Mouse (Mus musculus): ENCODE measurements around the gene Hpgd. TPM values are rescaled to one million over a fixed set of nuclear protein-coding genes. Genes with fewer than 3 reads are reported as not detected.
"Not testable (repeated sequence)": the region's sequence is repeated elsewhere in the genome, so short reads cannot be mapped to it uniquely, and the experiment has no call there.

Hpgd gene
- 2.7 and 5.5 TPM in 2 replicates for polyA plus RNA-seq (2014; fragmentation: Nextera tagmentation; extraction: Ambion mirVana)

DNA sequence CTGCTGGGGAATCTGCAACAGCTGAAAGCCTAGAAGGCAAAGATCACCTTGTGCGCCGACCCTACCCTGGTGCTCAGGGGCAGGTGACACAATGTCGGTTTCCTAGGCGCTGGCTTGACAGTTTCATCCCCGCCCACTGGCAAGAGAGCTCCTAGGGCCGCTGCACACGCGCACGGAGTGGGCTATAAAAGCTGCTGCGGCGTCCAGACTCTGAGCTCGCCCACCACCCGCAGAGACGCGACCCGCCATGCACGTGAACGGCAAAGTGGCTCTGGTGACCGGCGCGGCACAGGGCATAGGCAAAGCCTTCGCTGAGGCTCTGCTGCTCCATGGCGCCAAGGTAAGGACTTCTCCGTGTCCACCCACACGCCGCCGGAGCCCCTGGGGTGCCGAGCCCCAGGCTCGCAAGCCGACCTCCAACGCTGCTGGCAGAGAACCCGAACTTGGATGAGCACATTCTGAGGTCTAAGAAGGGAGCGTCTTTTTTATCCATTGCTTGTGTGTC lies at the start of gene Hpgd:
Hpgd (plus strand) TSS at position 213 of the 505 bp plus-strand sequence.
- H3K27me3 ChIP-seq (ENCODE audit: control insufficient read depth, insufficient read depth, low read length), result peaks cover 8% of the 10 kb centered on the region; the same call in 1 of the 2 replicates
- DNase-seq, result peak; percentile 73
- WGBS, result under 1% methylated on average over 33 of the region's 33 CpGs
- H3K4me3 ChIP-seq (replicated peaks; ENCODE audit: low read depth, low read length), result peak within 1 kb of the TSS; percentile 49
- peak within 1 kb of the TSS; percentile 94 for H3K4me2 ChIP-seq (ENCODE audit: low read length)
- ATAC-seq (ENCODE audit: low FRiP score, low TSS enrichment), result peak; percentile 70; the same call in 1 of the 2 replicates
- H3K36me3 ChIP-seq (ENCODE audit: control insufficient read depth, insufficient read depth, low read length), result no peaks in the 10 kb centered on the region
- H3K9me3 ChIP-seq (ENCODE audit: control insufficient read depth, low read length), result no peaks in the 10 kb centered on the region
- H3K4me1 ChIP-seq (ENCODE audit: control insufficient read depth, insufficient read depth, low read length), result peaks cover 17% of the 10 kb centered on the region
- H3K9ac ChIP-seq (replicated peaks; ENCODE audit: low read length), result peak within 1 kb of the TSS; percentile 70
- no peak within 1 kb of the TSS for H3K27ac ChIP-seq (replicated peaks; ENCODE audit: low read depth, low read length)

DNA sequence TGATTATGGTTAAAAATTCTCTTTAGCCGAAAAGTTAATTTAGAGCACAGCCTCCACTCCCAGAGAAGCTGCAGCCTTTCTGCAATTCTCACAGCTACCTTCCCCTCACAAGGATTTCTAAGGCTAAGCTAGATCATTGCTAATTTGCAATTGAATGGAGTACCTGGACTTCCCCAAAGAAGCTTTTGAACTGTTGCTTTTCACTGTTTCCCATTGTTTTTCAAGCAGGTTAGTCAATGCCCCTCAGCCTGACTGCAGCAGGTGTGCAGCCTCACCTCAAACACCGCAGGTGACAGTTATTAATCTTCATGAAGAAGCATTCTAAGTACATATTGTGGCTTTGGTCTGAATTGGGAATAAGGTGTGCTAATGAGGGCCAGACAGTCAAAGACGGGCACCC lies 42.7 kb upstream of the Hpgd start:
- ATAC-seq (ENCODE audit: low FRiP score, low TSS enrichment); H3K4me1 ChIP-seq (ENCODE audit: control insufficient read depth, insufficient read depth, low read length); H3K4me3 ChIP-seq (replicated peaks; ENCODE audit: low read depth, low read length); H3K9me3 ChIP-seq (ENCODE audit: control insufficient read depth, low read length); H3K36me3 ChIP-seq (ENCODE audit: control insufficient read depth, insufficient read depth, low read length); DNase-seq; H3K27me3 ChIP-seq (ENCODE audit: control insufficient read depth, insufficient read depth, low read length); H3K27ac ChIP-seq (replicated peaks; ENCODE audit: low read depth, low read length); H3K9ac ChIP-seq (replicated peaks; ENCODE audit: low read length); H3K4me2 ChIP-seq (ENCODE audit: low read length): not testable (repeated sequence)
- WGBS, result 64% methylated on average over 3 of the region's 3 CpGs

DNA sequence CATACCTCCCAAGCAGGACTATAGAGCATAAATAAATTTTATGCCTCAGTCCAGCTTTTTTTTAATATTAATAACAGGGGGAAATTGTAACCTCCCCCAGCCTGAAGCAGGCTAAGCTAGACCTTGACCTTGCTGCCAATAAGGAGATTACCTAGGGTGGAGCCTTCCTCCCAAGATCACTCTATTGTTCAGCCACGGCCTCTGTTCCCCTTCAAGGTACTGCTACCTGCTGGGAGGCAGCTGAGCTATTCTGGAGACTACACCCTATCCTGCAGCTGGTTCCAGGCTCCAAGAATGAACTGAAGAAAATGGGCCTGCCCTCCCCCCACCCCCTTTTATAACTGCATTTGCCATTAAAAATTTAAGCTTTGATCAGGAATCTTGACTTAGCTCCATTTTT lies 42.1 kb upstream of the Hpgd start:
- WGBS, result 33% methylated on average over 1 of the region's 1 CpGs
- Histone ChIP-seq H3K4me1 (ENCODE audit: control insufficient read depth, insufficient read depth, low read length) (no peaks in the 10 kb centered on the region), H3K4me3 (replicated peaks; ENCODE audit: low read depth, low read length) (no peak overlapping the region), H3K27ac (replicated peaks; ENCODE audit: low read depth, low read length) (no peak overlapping the region), H3K27me3 (ENCODE audit: control insufficient read depth, insufficient read depth, low read length) (no peaks in the 10 kb centered on the region), H3K4me2 (ENCODE audit: low read length) (no peak overlapping the region), H3K36me3 (ENCODE audit: control insufficient read depth, insufficient read depth, low read length) (no peaks in the 10 kb centered on the region), H3K9ac (replicated peaks; ENCODE audit: low read length) (no peak overlapping the region), H3K9me3 (ENCODE audit: control insufficient read depth, low read length) (no peaks in the 10 kb centered on the region)
- DNase-seq (no peak), ATAC-seq (ENCODE audit: low FRiP score, low TSS enrichment) (no peak)

DNA sequence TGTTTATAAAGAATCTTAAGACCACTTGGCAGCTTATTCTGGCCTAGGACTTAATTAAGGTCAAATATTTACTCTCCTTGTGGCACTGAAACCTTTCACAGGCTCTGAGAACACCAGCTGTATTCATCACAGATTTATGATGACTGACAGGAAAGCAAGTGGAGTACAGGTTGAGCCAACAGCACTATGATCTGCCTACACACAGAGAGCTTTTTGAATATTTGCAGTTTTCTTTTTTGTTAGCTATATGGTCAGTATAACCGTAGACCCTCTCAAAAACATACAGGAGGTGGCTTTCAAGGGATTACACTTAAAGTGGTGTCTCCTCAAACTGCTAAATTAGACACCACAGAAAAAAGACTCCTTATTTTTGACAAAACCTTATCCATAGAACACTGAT lies 33.2 kb upstream of the Hpgd start:
- Histone ChIP-seq H3K9me3 (ENCODE audit: control insufficient read depth, low read length) (no peaks in the 10 kb centered on the region), H3K27me3 (ENCODE audit: control insufficient read depth, insufficient read depth, low read length) (no peaks in the 10 kb centered on the region), H3K27ac (replicated peaks; ENCODE audit: low read depth, low read length) (no peak overlapping the region), H3K4me3 (replicated peaks; ENCODE audit: low read depth, low read length) (no peak overlapping the region), H3K4me1 (ENCODE audit: control insufficient read depth, insufficient read depth, low read length) (no peaks in the 10 kb centered on the region), H3K4me2 (ENCODE audit: low read length) (no peak overlapping the region), H3K9ac (replicated peaks; ENCODE audit: low read length) (no peak overlapping the region), H3K36me3 (ENCODE audit: control insufficient read depth, insufficient read depth, low read length) (no peaks in the 10 kb centered on the region)
- 80% methylated on average over 1 of the region's 1 CpGs for WGBS
- no peak for DNase-seq
- no peak for ATAC-seq (ENCODE audit: low FRiP score, low TSS enrichment)

DNA sequence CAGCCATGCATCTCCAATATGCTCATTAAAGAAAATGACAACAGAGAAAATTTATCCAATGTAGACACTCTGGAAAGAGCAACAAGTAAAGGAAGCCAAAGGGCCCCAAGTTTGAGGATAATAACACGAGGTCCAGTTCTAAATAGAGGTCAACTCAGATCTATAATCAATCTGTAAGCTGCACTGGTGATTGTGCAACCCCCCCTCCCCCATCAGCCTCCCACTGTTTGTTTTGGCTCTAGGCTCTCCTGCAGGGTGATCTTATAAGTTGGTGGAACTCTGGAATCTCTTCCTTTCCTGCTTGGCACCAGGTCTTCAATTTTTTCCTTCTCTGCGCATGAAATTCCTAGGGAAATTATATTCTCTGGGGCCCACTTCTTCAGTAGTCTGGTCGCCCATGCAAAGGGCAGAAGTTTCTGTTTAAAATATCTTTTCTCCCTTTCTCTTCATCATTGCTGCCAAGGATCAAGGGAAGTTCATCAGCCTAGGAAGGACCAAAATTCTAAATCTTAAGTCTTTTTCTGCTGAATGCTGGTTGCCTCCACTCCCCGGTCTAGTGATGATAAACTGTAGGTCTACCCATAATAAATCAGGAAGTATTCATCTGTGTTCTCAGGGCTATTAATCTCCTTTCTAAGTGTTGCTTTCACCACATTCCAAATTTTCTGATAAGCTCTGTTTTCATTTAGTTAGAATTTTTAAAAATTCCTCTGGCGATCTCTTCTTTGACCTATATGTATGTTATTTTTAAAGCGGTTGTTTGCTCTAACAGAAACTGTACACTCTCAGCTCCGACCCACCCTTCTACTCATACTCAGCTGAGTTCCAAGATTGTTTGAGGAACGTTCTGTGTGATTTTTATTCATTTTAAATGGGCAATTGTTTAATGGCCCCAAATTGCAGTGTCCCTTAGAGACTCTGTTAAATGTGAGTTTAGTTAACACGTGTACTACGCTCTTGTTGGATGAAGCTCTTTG lies 24.4 kb upstream of the Hpgd start:
- no peak overlapping the region for H3K4me2 ChIP-seq (ENCODE audit: low read length)
- no peaks in the 10 kb centered on the region for H3K9me3 ChIP-seq (ENCODE audit: control insufficient read depth, low read length)
- no peak overlapping the region for H3K9ac ChIP-seq (replicated peaks; ENCODE audit: low read length)
- WGBS, result 88% methylated on average over 10 of the region's 10 CpGs
- no peaks in the 10 kb centered on the region for H3K36me3 ChIP-seq (ENCODE audit: control insufficient read depth, insufficient read depth, low read length)
- no peaks in the 10 kb centered on the region for H3K27me3 ChIP-seq (ENCODE audit: control insufficient read depth, insufficient read depth, low read length)
- no peaks in the 10 kb centered on the region for H3K4me1 ChIP-seq (ENCODE audit: control insufficient read depth, insufficient read depth, low read length)
- no peak overlapping the region for H3K4me3 ChIP-seq (replicated peaks; ENCODE audit: low read depth, low read length)
- DNase-seq (no peak), ATAC-seq (ENCODE audit: low FRiP score, low TSS enrichment) (no peak)
- no peak overlapping the region for H3K27ac ChIP-seq (replicated peaks; ENCODE audit: low read depth, low read length)

DNA sequence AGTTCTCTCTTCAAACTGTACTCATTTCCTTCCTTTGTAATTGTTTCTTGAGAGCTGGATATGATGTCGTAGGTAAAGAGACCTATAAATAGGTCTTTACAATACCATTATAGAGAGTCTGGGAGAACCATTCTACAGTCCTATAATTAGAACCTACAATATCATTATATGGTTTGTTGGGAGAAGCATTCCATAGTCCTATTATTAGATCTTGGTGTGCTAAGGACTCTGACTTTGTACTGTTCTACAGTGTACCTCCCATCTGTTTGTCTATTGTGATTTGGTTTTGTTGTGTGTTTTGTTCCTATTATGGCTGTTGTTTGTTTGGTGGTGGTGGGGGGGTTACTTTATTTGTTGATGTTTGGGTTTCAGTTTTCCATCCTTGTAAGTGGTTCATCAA lies 21.5 kb upstream of the Hpgd start:
- Histone ChIP-seq H3K4me1 (ENCODE audit: control insufficient read depth, insufficient read depth, low read length) (no peaks in the 10 kb centered on the region), H3K9me3 (ENCODE audit: control insufficient read depth, low read length) (no peaks in the 10 kb centered on the region), H3K27ac (replicated peaks; ENCODE audit: low read depth, low read length) (no peak overlapping the region), H3K9ac (replicated peaks; ENCODE audit: low read length) (no peak overlapping the region), H3K4me3 (replicated peaks; ENCODE audit: low read depth, low read length) (no peak overlapping the region), H3K36me3 (ENCODE audit: control insufficient read depth, insufficient read depth, low read length) (no peaks in the 10 kb centered on the region), H3K27me3 (ENCODE audit: control insufficient read depth, insufficient read depth, low read length) (no peaks in the 10 kb centered on the region), H3K4me2 (ENCODE audit: low read length) (no peak overlapping the region)
- ATAC-seq (ENCODE audit: low FRiP score, low TSS enrichment) (no peak), DNase-seq (no peak)
- WGBS, result 89% methylated on average over 1 of the region's 1 CpGs

DNA sequence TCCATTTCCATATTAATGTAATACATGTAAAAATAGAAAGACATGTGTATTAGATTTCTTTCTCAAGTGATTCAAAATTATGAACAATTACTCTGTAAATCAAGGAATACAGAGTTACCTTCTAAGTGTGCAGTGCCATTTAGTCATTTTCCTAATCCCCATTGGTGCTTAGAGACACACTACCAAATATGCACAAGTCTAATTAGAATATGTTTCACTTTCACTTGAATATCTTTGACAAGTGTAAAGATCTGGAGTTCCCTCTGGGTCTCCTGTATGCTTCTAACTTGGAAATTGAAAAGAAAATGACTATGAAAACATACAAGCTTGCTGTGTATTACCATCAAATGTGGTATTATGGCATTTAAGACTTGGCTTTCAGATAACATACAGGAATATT lies 19.1 kb upstream of the Hpgd start:
- no peak for ATAC-seq (ENCODE audit: low FRiP score, low TSS enrichment)
- DNase-seq, result no peak

DNA sequence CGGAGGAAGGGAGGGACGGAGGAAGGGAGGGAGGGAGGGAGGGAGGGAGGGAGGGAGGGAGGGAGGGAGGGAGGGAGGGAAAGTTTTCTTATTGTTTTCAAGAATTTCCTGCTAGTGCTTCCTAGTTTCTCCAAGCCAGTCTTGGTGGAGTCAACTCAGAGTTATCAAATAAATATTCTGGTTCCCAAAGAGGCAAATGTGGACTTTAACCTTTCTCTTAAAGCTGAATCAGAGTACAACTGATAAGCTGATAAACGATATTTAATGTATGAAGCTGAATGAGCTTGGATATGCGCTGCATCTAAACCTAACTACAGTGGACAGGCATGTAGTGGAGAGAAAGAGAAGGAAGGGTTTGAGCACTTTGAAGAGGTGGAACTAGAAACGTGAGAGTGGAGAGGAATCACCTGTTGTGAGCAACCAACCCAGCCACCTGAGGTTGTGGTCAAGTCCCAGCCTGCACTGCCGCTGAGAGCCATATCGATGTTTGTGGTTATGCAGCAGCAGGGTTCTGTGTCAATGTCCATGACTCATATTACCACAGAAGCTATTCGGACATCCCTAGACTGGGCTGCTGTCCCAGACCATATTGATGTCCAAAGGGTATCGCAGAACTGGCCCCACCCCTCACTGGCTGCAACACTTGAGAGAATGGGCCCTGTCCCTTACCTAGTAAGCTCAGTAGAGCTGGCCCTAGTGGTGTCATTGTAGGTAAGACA lies 16.4 kb upstream of the Hpgd start:
- 0 out of 2 replicates have a peak, but pooled peaks have one; percentile 11 for ATAC-seq (ENCODE audit: low FRiP score, low TSS enrichment)
- DNase-seq, result no peak
- whole genome bisulfite sequencing, result 89% methylated on average over 7 of the region's 9 CpGs

More for the DNA sequence above, 19.1 kb upstream of the Hpgd start:
- no peak overlapping the region for H3K27ac ChIP-seq (replicated peaks; ENCODE audit: low read depth, low read length)
- no peaks in the 10 kb centered on the region for H3K27me3 ChIP-seq (ENCODE audit: control insufficient read depth, insufficient read depth, low read length)
- no peaks in the 10 kb centered on the region for H3K36me3 ChIP-seq (ENCODE audit: control insufficient read depth, insufficient read depth, low read length)
- H3K4me1 ChIP-seq (ENCODE audit: control insufficient read depth, insufficient read depth, low read length), result no peaks in the 10 kb centered on the region
- no peak overlapping the region for H3K4me3 ChIP-seq (replicated peaks; ENCODE audit: low read depth, low read length)
- H3K9ac ChIP-seq (replicated peaks; ENCODE audit: low read length), result no peak overlapping the region
- H3K4me2 ChIP-seq (ENCODE audit: low read length), result no peak overlapping the region
- no peaks in the 10 kb centered on the region for H3K9me3 ChIP-seq (ENCODE audit: control insufficient read depth, low read length)

More for the DNA sequence above, 16.4 kb upstream of the Hpgd start:
- H3K4me2 ChIP-seq (ENCODE audit: low read length), result no peak overlapping the region
- no peak overlapping the region for H3K27ac ChIP-seq (replicated peaks; ENCODE audit: low read depth, low read length)
- H3K27me3 ChIP-seq (ENCODE audit: control insufficient read depth, insufficient read depth, low read length), result no peaks in the 10 kb centered on the region
- H3K9me3 ChIP-seq (ENCODE audit: control insufficient read depth, low read length), result no peaks in the 10 kb centered on the region
- no peak overlapping the region for H3K9ac ChIP-seq (replicated peaks; ENCODE audit: low read length)
- no peak overlapping the region for H3K4me3 ChIP-seq (replicated peaks; ENCODE audit: low read depth, low read length)
- H3K4me1 ChIP-seq (ENCODE audit: control insufficient read depth, insufficient read depth, low read length), result no peaks in the 10 kb centered on the region
- no peaks in the 10 kb centered on the region for H3K36me3 ChIP-seq (ENCODE audit: control insufficient read depth, insufficient read depth, low read length)

Measured in midbrain, embryonic 14.5 days (tissue).